Mouse (Mus musculus): ENCODE data around the gene Nmnat2. TPM values are rescaled to one million over a fixed set of nuclear protein-coding genes. Genes with fewer than 3 reads are reported as not detected.

Nmnat2 gene
- polyA plus RNA-seq, 1 experiment from 2014 or later: 26.9 TPM

- Histone ChIP-seq H3K27ac (replicated peaks) (no peak overlapping the region), H3K36me3 (no peaks in the 10 kb centered on the region), H3K9me3 (no peaks in the 10 kb centered on the region), H3K9ac (replicated peaks) (no peak overlapping the region), H3K4me3 (no peak overlapping the region), H3K27me3 (no peaks in the 10 kb centered on the region; the same call in 1 of the 2 replicates), H3K4me1 (no peaks in the 10 kb centered on the region), H3K4me2 (replicated peaks) (no peak overlapping the region)
- WGBS: 73% methylated on average over 6 of the region's 6 CpGs
- ATAC-seq (ENCODE audit: low FRiP score, low read depth): no peak
These were observed 37.7 kb downstream of the Nmnat2 start for GRCm38 (mm10) chr1:152992271-152993134.

- Histone ChIP-seq H3K36me3 (no peaks in the 10 kb centered on the region), H3K27ac (replicated peaks) (no peak overlapping the region), H3K4me1 (no peaks in the 10 kb centered on the region), H3K4me2 (replicated peaks) (no peak overlapping the region), H3K9ac (replicated peaks) (no peak overlapping the region), H3K4me3 (no peak overlapping the region), H3K27me3 (no peaks in the 10 kb centered on the region; the same call in 1 of the 2 replicates), H3K9me3 (no peaks in the 10 kb centered on the region)
- no peak for ATAC-seq (ENCODE audit: low FRiP score, low read depth)
- WGBS: 86% methylated on average over 6 of the region's 6 CpGs
These were observed 39.0 kb downstream of the Nmnat2 start for GRCm38 (mm10) chr1:152993803-152994202.

DNA sequence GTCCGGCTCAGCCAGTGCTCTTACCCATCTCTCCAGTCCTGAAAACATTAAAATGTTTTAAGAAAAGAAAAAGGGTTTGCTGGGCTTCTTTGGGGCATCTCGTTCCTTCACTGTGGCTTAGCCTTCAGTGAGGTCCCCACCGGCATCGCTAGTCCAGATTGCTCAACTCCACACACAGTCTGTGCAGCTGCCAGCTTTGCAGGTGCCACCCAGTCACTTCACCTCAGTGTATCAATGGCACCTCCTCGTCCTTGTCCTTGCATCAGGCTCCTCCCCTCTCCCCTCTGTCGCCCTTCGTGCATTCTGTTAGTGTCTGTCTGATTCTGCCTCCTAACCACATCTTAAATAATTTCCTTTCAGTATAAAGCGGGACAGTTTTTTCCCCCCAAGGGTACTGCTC lies 45.2 kb downstream of the Nmnat2 start:
- H3K9ac ChIP-seq (replicated peaks): no peak overlapping the region
- H3K27ac ChIP-seq (replicated peaks): no peak overlapping the region
- ATAC-seq (ENCODE audit: low FRiP score, low read depth): no peak
- no peak overlapping the region for H3K4me2 ChIP-seq (replicated peaks)
- no peaks in the 10 kb centered on the region; the same call in 1 of the 2 replicates for H3K27me3 ChIP-seq
- no peaks in the 10 kb centered on the region for H3K36me3 ChIP-seq
- H3K4me1 ChIP-seq: no peaks in the 10 kb centered on the region
- H3K4me3 ChIP-seq: no peak overlapping the region
- no peaks in the 10 kb centered on the region for H3K9me3 ChIP-seq
- 85% methylated on average over 8 of the region's 8 CpGs for WGBS

GRCm38 (mm10) chr1:153000486-153001228 lies 45.9 kb downstream of the Nmnat2 start:
- H3K27me3 ChIP-seq: no peaks in the 10 kb centered on the region; the same call in 1 of the 2 replicates
- no peak overlapping the region for H3K4me2 ChIP-seq (replicated peaks)
- H3K4me3 ChIP-seq: no peak overlapping the region
- no peaks in the 10 kb centered on the region for H3K36me3 ChIP-seq
- no peak for ATAC-seq (ENCODE audit: low FRiP score, low read depth)
- H3K9me3 ChIP-seq: no peaks in the 10 kb centered on the region
- no peaks in the 10 kb centered on the region for H3K4me1 ChIP-seq
- WGBS: 91% methylated on average over 6 of the region's 6 CpGs
- H3K9ac ChIP-seq (replicated peaks): no peak overlapping the region
- H3K27ac ChIP-seq (replicated peaks): no peak overlapping the region

DNA sequence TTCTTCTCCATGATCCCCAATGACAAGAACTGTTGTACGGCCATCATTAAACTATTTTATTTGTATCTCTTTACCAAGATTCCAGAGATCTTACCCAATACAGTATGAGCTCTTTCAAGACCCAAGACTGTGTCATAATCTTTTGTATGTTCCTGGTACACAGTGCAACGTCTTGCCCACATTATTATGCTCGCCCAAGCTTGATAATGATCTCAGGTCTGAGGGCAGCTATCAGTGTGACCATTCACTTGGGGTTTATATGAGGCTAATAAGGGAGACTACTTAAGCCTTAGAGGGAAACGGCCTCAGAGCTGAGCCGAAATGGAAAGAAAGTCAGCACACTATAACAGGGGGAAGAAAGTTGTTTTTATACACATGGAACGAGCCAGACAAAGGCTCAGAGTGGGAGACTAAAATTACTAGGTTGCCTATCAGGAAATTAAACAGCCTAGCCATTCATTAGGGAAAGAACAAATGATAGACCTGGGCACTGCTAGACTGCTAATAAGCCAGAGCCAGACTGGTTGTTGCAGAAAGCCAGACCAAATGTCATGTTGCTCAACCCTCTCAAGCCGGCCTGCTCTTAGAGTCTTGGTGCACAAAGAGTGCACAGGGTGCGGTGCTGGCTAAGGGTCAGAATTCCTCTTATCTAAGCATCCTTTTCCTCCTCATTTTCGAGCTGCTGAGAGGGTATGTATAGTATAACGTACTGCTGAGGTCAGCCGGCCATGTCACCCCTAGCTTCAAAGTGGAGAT lies 47.7 kb downstream of the Nmnat2 start:
- H3K36me3 ChIP-seq: no peaks in the 10 kb centered on the region
- H3K4me3 ChIP-seq: no peak overlapping the region
- no peaks in the 10 kb centered on the region for H3K27me3 ChIP-seq
- no peaks in the 10 kb centered on the region for H3K9me3 ChIP-seq
- no peak overlapping the region for H3K27ac ChIP-seq (replicated peaks)
- no peaks in the 10 kb centered on the region for H3K4me1 ChIP-seq
- no peak overlapping the region for H3K9ac ChIP-seq (replicated peaks)
- ATAC-seq (ENCODE audit: low FRiP score, low read depth): no peak
- 82% methylated on average over 11 of the region's 11 CpGs for WGBS
- H3K4me2 ChIP-seq (replicated peaks): no peak overlapping the region

DNA sequence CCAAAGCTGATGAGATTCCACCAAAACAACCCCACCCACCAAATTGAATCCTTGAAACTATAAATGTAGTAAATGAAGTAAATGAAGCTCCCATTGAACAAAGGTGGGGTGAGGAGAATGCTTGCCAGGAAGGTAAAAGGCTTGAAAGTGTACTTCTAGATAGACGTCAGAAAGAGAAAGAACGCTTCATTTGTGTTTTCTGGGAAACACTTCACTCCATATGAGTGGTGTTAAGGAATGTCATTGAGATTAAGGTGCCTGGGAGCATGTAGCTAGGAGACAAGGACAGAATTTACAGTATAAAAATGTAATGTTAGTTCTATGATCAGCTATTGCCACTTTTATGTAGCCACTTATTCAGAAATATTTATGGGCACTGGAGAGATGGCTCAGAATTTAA lies 49.7 kb downstream of the Nmnat2 start:
- Histone ChIP-seq H3K4me1 (no peaks in the 10 kb centered on the region), H3K27me3 (0 out of 2 replicates have a peak, but pooled peaks cover 3% of the 10 kb centered on the region), H3K9me3 (no peaks in the 10 kb centered on the region), H3K36me3 (no peaks in the 10 kb centered on the region), H3K4me3 (no peak overlapping the region), H3K4me2 (replicated peaks) (no peak overlapping the region), H3K27ac (replicated peaks) (no peak overlapping the region), H3K9ac (replicated peaks) (no peak overlapping the region)
- no peak for ATAC-seq (ENCODE audit: low FRiP score, low read depth)
- 93% methylated on average over 2 of the region's 2 CpGs for WGBS

DNA sequence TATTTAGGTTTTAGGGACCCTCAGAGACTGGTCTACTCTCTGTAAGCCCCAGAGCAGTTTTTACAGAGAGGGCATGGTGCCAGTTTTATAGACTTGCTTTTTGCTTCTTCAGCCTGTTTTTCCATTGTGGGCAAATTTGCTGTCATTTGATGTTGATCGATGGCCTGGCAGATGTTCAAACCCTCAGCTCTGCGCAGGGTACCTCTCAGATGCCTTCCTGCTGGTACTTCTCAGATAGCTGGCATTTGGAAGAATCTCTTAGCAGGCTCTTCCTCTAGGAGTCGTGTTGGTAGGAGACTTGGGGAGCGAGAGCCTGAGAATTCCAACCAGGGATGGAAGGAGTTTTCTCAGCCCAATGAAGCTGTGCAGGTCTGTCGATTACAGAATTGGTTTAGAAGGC lies 51.3 kb downstream of the Nmnat2 start:
- peaks cover 14% of the 10 kb centered on the region for H3K27me3 ChIP-seq
- H3K9me3 ChIP-seq: no peaks in the 10 kb centered on the region
- H3K4me3 ChIP-seq: no peak overlapping the region
- H3K4me1 ChIP-seq: no peaks in the 10 kb centered on the region
- no peaks in the 10 kb centered on the region for H3K36me3 ChIP-seq
- 85% methylated on average over 5 of the region's 5 CpGs for WGBS
- no peak overlapping the region for H3K4me2 ChIP-seq (replicated peaks)
- no peak for ATAC-seq (ENCODE audit: low FRiP score, low read depth)
- H3K27ac ChIP-seq (replicated peaks): no peak overlapping the region
- no peak overlapping the region for H3K9ac ChIP-seq (replicated peaks)

DNA sequence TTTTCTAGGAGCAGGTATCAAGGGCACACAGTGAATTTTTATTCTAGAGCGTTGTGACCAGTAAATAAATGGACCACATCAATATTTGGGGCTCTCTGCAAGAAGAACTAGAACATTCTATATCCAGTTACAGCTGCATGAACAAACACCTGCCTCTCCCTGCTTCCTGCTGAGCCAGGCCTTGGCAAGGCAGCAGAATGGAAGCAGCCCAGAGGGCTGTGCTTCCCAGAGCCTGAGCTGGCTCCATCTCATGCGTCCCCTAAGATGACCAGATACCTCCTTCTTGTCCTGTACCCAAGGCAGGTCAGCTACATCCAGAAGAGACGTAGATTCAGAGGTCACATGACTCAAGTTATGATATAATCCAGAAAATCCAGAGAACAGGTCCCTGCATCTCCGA lies 52.0 kb downstream of the Nmnat2 start:
- H3K9ac ChIP-seq (replicated peaks): no peak overlapping the region
- no peaks in the 10 kb centered on the region for H3K36me3 ChIP-seq
- no peak overlapping the region for H3K27ac ChIP-seq (replicated peaks)
- no peaks in the 10 kb centered on the region for H3K9me3 ChIP-seq
- H3K4me1 ChIP-seq: no peaks in the 10 kb centered on the region
- 85% methylated on average over 4 of the region's 4 CpGs for WGBS
- H3K27me3 ChIP-seq: peaks cover 21% of the 10 kb centered on the region
- no peak overlapping the region for H3K4me3 ChIP-seq
- ATAC-seq (ENCODE audit: low FRiP score, low read depth): no peak
- no peak overlapping the region for H3K4me2 ChIP-seq (replicated peaks)

DNA sequence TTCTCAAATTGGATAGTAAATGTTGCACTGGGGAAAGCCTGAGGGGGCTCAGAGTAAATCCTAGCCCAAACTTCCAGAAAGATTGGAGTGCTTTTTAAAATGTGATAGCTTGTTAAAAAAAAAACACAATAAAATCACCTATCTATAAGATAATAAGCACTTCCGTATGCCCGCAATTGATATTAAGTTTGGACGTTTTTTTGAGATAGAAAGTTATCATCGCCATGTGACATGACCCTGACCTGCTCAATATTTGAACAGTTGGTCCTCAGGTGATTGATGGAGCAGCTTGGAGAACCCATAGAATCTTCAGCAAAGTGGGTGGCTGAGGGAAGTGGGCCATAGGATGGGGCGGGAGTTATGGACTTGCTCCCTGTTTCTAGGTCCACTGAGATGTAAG lies 52.5 kb downstream of the Nmnat2 start:
- 88% methylated on average over 5 of the region's 5 CpGs for WGBS
- H3K36me3 ChIP-seq: no peaks in the 10 kb centered on the region
- H3K4me2 ChIP-seq (replicated peaks): no peak overlapping the region
- H3K9me3 ChIP-seq: no peaks in the 10 kb centered on the region
- no peak overlapping the region for H3K9ac ChIP-seq (replicated peaks)
- H3K4me3 ChIP-seq: no peak overlapping the region
- no peak overlapping the region for H3K27ac ChIP-seq (replicated peaks)
- no peaks in the 10 kb centered on the region for H3K4me1 ChIP-seq
- ATAC-seq (ENCODE audit: low FRiP score, low read depth): no peak
- H3K27me3 ChIP-seq: peaks cover 27% of the 10 kb centered on the region

GRCm38 (mm10) chr1:153007824-153008223 lies 53.0 kb downstream of the Nmnat2 start:
- 88% methylated on average over 6 of the region's 6 CpGs for WGBS
- Histone ChIP-seq H3K4me3 (no peak overlapping the region), H3K27ac (replicated peaks) (no peak overlapping the region), H3K27me3 (peaks cover 32% of the 10 kb centered on the region), H3K9me3 (no peaks in the 10 kb centered on the region), H3K9ac (replicated peaks) (no peak overlapping the region), H3K4me2 (replicated peaks) (no peak overlapping the region), H3K36me3 (no peaks in the 10 kb centered on the region), H3K4me1 (no peaks in the 10 kb centered on the region)
- ATAC-seq (ENCODE audit: low FRiP score, low read depth): no peak

GRCm38 (mm10) chr1:153009338-153009737 lies 54.5 kb downstream of the Nmnat2 start:
- WGBS: 82% methylated on average over 9 of the region's 9 CpGs
- Histone ChIP-seq H3K36me3 (no peaks in the 10 kb centered on the region), H3K27me3 (peaks cover 46% of the 10 kb centered on the region), H3K27ac (replicated peaks) (no peak overlapping the region), H3K4me3 (no peak overlapping the region), H3K4me2 (replicated peaks) (no peak overlapping the region), H3K9me3 (no peaks in the 10 kb centered on the region), H3K4me1 (peaks cover 6% of the 10 kb centered on the region), H3K9ac (replicated peaks) (no peak overlapping the region)
- ATAC-seq (ENCODE audit: low FRiP score, low read depth): no peak

All from midbrain, embryonic 12.5 days (tissue).